Mouse (Mus musculus): ENCODE measurements around the gene Gm49380. TPM values are rescaled to one million over a fixed set of nuclear protein-coding genes. Genes with fewer than 3 reads are reported as not detected.

Gm49380 gene
- total and polyA plus RNA-seq, 3 experiments: 0.24 TPM; not detected in 2

- Histone ChIP-seq H3K79me2 (ENCODE audit: control insufficient read depth, insufficient read depth, low read length, poor library complexity) (no peaks in the 10 kb centered on the region), H3K9ac (ENCODE audit: control insufficient read depth, low read depth, low read length, poor library complexity, severe bottlenecking) (no peak overlapping the region), H3K4me3 (ENCODE audit: control insufficient read depth in 1 of 2, insufficient read depth in 1 of 2, low read depth in 2 of 2, low read length in 2 of 2) (no peak overlapping the region), H3K27ac (ENCODE audit: control insufficient read depth, low read depth, low read length) (no peak overlapping the region), H3K4me1 (ENCODE audit: control insufficient read depth in 1 of 2, insufficient read depth in 2 of 2, low read length in 2 of 2) (no peaks in the 10 kb centered on the region), H3K9me3 (replicated peaks; ENCODE audit: insufficient read depth, low read length) (no peaks in the 10 kb centered on the region), H3K36me3 (ENCODE audit: control insufficient read depth in 1 of 2, insufficient read depth in 2 of 2, low read length in 2 of 2) (no peaks in the 10 kb centered on the region; a peak in 2 of 4 replicates), H3K27me3 (ENCODE audit: control insufficient read depth in 1 of 2, insufficient read depth in 2 of 2, low read length in 2 of 2) (no peaks in the 10 kb centered on the region)
- TF ChIP-seq BHLHE40 (IDR thresholded peaks at IDR 0.05; ENCODE audit: borderline replicate concordance, low read depth, low read length): no peak
- no peak for TF ChIP-seq TCF12 (IDR thresholded peaks at IDR 0.05; ENCODE audit: low read depth, low read length)
- TF ChIP-seq JUND (IDR thresholded peaks at IDR 0.05; ENCODE audit: low read depth, low read length): no peak
- no peak for TF ChIP-seq SIN3A (IDR thresholded peaks at IDR 0.05; ENCODE audit: low read length)
- TF ChIP-seq CHD1 (IDR thresholded peaks at IDR 0.05; ENCODE audit: low read depth, low read length): no peak
- TF ChIP-seq MAFK (IDR thresholded peaks at IDR 0.05; ENCODE audit: borderline replicate concordance, low read depth, low read length): no peak
- TF ChIP-seq CTCF (IDR thresholded peaks at IDR 0.05 in 2 of 3, conservative IDR thresholded peaks at IDR 0.05 in 1 of 3; ENCODE audit: control insufficient read depth in 1 of 3, insufficient read depth in 1 of 3, low read depth in 2 of 3, low read length in 3 of 3, poor library complexity in 1 of 3, severe bottlenecking in 1 of 3): no peak; a peak in 1 of 6 replicates
- no peak for TF ChIP-seq MAX (IDR thresholded peaks at IDR 0.05; ENCODE audit: low read length)
- no peak for TF ChIP-seq ZNF384 (IDR thresholded peaks at IDR 0.05; ENCODE audit: low read depth, low read length)
- TF ChIP-seq E2F4 (IDR thresholded peaks at IDR 0.05; ENCODE audit: borderline replicate concordance, low read depth, low read length): no peak
- TF ChIP-seq MEF2A (IDR thresholded peaks at IDR 0.05; ENCODE audit: extremely low read depth, insufficient replicate concordance, low read depth, low read length, poor library complexity, severe bottlenecking): no peak
- TF ChIP-seq RCOR1 (IDR thresholded peaks at IDR 0.05; ENCODE audit: low read depth, low read length): no peak
- no peak for TF ChIP-seq RAD21 (IDR thresholded peaks at IDR 0.05; ENCODE audit: low read depth, low read length)
- TF ChIP-seq TAL1 (IDR thresholded peaks at IDR 0.05; ENCODE audit: low read length): no peak
- TF ChIP-seq POLR2A (IDR thresholded peaks at IDR 0.05; ENCODE audit: control insufficient read depth in 1 of 2, insufficient read depth in 1 of 2, low read depth in 1 of 2, low read length in 2 of 2, poor library complexity in 1 of 2): no peak
- no peak for TF ChIP-seq ZMIZ1 (IDR thresholded peaks at IDR 0.05; ENCODE audit: low read depth, low read length)
- DNase-seq (ENCODE audit: low read depth, low spot score): no peak
Observed at GRCm38 (mm10) chr9:44144023-44144717, 30.9 kb upstream of the Gm49380 start.

- Histone ChIP-seq H3K27me3 (ENCODE audit: control insufficient read depth in 1 of 2, insufficient read depth in 2 of 2, low read length in 2 of 2) (no peaks in the 10 kb centered on the region), H3K79me2 (ENCODE audit: control insufficient read depth, insufficient read depth, low read length, poor library complexity) (no peaks in the 10 kb centered on the region), H3K9me3 (replicated peaks; ENCODE audit: insufficient read depth, low read length) (no peaks in the 10 kb centered on the region), H3K36me3 (ENCODE audit: control insufficient read depth in 1 of 2, insufficient read depth in 2 of 2, low read length in 2 of 2) (no peaks in the 10 kb centered on the region; a peak in 2 of 4 replicates), H3K9ac (ENCODE audit: control insufficient read depth, low read depth, low read length, poor library complexity, severe bottlenecking) (no peak overlapping the region), H3K27ac (ENCODE audit: control insufficient read depth, low read depth, low read length) (no peak overlapping the region), H3K4me3 (ENCODE audit: control insufficient read depth in 1 of 2, insufficient read depth in 1 of 2, low read depth in 2 of 2, low read length in 2 of 2) (no peak overlapping the region), H3K4me1 (ENCODE audit: control insufficient read depth in 1 of 2, insufficient read depth in 2 of 2, low read length in 2 of 2) (no peaks in the 10 kb centered on the region)
- no peak for DNase-seq (ENCODE audit: low read depth, low spot score)
- no peak for TF ChIP-seq ZC3H11A (IDR thresholded peaks at IDR 0.05; ENCODE audit: low read depth, low read length)
- no peak for TF ChIP-seq POLR2AphosphoS5 (IDR thresholded peaks at IDR 0.05; ENCODE audit: borderline replicate concordance, low read depth, low read length)
Observed at GRCm38 (mm10) chr9:44143421-44143820, 30.1 kb upstream of the Gm49380 start.
